Mouse (Mus musculus) lung, adult 2 months (tissue): Measurements from ENCODE around the gene Syce1l.

Source experiments
- CTCF ChIP-seq: fragments of 200-500 bp; IDR thresholded peaks from 2 replicates; pipeline ENCODE4 v1.5.1; 2011; ENCODE audit warnings: mild to moderate bottlenecking, low read length, control low read depth; ENCODE audit not compliant: insufficient read depth
- POLR2A ChIP-seq: fragments of 200-500 bp; IDR thresholded peaks from 2 replicates; pipeline ENCODE4 v1.6.1; 2011; ENCODE audit warnings: low read depth, mild to moderate bottlenecking, control low read depth, low read length, borderline replicate concordance; ENCODE audit errors: extremely low read depth

GRCm38 (mm10) chr8:113640357-113640756 lies 2.7 kb upstream of the Syce1l start:
- no peak for TF ChIP-seq POLR2A
- no peak for TF ChIP-seq CTCF
